Mouse (Mus musculus) kidney, adult 2 months (tissue): ENCODE results near the gene Bcl2l12.

Experiments used
- CTCF ChIP-seq: fragments of 200-500 bp; conservative IDR thresholded peaks from 2 replicates; pipeline ENCODE4 v1.5.1; 2011; ENCODE audit warnings: low read depth, mild to moderate bottlenecking, control low read depth, low read length, moderate library complexity, mixed read lengths; ENCODE audit not compliant: insufficient read depth, insufficient read length
- POLR2A ChIP-seq: fragments of 200-500 bp; IDR thresholded peaks from one replicate; pipeline ENCODE4 v1.6.1; 2011; ENCODE audit warnings: low read depth, low read length, control low read depth

DNA sequence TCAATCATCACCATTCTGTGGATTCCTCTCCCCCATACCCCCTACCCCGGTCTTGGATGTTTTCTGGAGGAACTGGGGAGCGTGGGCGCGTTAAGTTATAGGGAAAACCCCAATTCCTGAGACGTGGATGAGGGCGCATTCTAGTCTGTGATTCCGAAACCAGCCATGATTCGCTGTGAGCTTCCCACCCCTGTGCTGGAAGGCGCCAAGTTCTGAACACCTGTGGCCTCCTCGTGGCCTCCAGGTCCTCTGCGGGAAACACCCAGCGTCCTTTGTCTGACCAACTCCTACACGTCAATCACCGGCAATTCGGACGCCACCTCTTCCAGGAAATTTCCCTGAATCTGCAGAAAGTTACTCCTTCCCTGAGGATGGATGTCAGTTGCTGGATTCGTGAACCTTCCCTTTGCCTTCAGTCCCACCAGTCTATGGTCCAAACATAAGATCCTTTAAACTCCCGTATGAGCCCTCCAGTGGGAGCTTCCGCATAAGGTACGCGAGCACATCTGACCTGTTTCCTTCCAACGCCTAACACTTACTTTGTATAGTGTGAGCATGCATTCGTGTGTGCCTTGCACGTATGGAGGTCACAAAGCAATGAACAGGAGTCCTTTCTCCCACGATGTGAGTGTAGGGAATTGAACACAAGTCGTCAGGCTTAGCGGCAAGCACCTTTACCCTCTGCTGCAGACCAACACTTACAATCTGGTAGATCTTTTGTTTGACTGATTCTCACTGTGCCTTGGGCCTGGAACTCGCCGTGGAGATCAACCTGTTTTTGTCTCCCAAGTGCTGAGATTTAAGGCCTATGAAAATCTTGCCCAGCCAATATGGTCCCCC lies 11.4 kb downstream of the Bcl2l12 start:
- no peak for TF ChIP-seq POLR2A
- TF ChIP-seq CTCF = no peak
